Mouse (Mus musculus) embryonic facial prominence, embryonic 14.5 days (tissue): ENCODE measurements at regions not wholly inside any gene's neighbourhood (a gene's known extent, or its start where the extent isn't known, plus 50 kb on each side); places are given as distances from the start of the nearest gene placed in this dataset.
A peak's percentile ranks its signal among the peaks of the same experiment; 100 is the strongest.

ENCODE experiments used
- ATAC-seq: fragments of 200-750 bp; cut with Nextera tagmentation; 2 replicates; pipeline ENCODE4 v1.8.0; 2017; ENCODE audit warnings: low read depth, moderate number of reproducible peaks, moderate TSS enrichment
- DNase-seq: peaks from one replicate; pipeline ENCODE4 v3.0.0-alpha.2; 2015; ENCODE audit warnings: low spot score
- H3K27ac ChIP-seq: fragments of 300-500 bp; sonication (generic); replicated peaks from 2 replicates; pipeline ENCODE4 v1.5.1; 2014; ENCODE audit warnings: low read depth, mild to moderate bottlenecking, low read length, moderate library complexity
- H3K27me3 ChIP-seq: fragments of 300-500 bp; sonication (generic); replicated peaks from 2 replicates; pipeline ENCODE4 v1.6.1; 2014; ENCODE audit warnings: low read length; ENCODE audit not compliant: control insufficient read depth, insufficient read depth
- H3K36me3 ChIP-seq: fragments of 300-500 bp; sonication (generic); 2 replicates; pipeline ENCODE4 v1.6.1; 2014; ENCODE audit warnings: low read length, mixed read lengths; ENCODE audit not compliant: control insufficient read depth, insufficient read depth
- H3K4me1 ChIP-seq: fragments of 300-500 bp; sonication (generic); 2 replicates; pipeline ENCODE4 v1.6.1; 2014; ENCODE audit warnings: antibody characterized with exemption, low read length; ENCODE audit not compliant: control insufficient read depth, insufficient read depth
- H3K4me2 ChIP-seq: fragments of 300-500 bp; sonication (generic); 2 replicates; pipeline ENCODE4 v1.6.1; 2014; ENCODE audit warnings: low read depth, mild to moderate bottlenecking, low read length, moderate library complexity, mixed read lengths
- H3K4me3 ChIP-seq: fragments of 300-500 bp; sonication (generic); 2 replicates; pipeline ENCODE4 v1.5.1; 2014; ENCODE audit warnings: low read depth, mild to moderate bottlenecking, low read length
- H3K9ac ChIP-seq: fragments of 300-500 bp; sonication (generic); 2 replicates; pipeline ENCODE4 v1.6.1; 2014; ENCODE audit warnings: low read depth, mild to moderate bottlenecking, low read length, moderate library complexity, mixed read lengths
- H3K9me3 ChIP-seq: fragments of 300-500 bp; sonication (generic); 2 replicates; pipeline ENCODE4 v1.6.1; 2016; ENCODE audit warnings: low read length; ENCODE audit not compliant: control insufficient read depth
- WGBS: fragments of 180-500 bp; shearing (Covaris S2); extraction: QIAGEN DNeasy Blood & Tissue Kit; methylation state at CpG from one replicate; pipeline ENCODE4 v1.1.7; 2014; 5-methylcytosine and 5-hydroxymethylcytosine counted together

- Histone ChIP-seq H3K27me3 (no peaks in the 10 kb centered on the region), H3K9ac (no peak overlapping the region), H3K4me1 (no peaks in the 10 kb centered on the region), H3K27ac (no peak overlapping the region), H3K36me3 (no peaks in the 10 kb centered on the region), H3K4me3 (no peak overlapping the region), H3K9me3 (no peaks in the 10 kb centered on the region), H3K4me2 (no peak overlapping the region)
- no peak for DNase-seq
- 55% methylated on average over 2 of the region's 2 CpGs for WGBS
- ATAC-seq: no peak
Observed at GRCm38 (mm10) chr3:64898610-64899009, 54.0 kb upstream of the Vmn2r7 start.

DNA sequence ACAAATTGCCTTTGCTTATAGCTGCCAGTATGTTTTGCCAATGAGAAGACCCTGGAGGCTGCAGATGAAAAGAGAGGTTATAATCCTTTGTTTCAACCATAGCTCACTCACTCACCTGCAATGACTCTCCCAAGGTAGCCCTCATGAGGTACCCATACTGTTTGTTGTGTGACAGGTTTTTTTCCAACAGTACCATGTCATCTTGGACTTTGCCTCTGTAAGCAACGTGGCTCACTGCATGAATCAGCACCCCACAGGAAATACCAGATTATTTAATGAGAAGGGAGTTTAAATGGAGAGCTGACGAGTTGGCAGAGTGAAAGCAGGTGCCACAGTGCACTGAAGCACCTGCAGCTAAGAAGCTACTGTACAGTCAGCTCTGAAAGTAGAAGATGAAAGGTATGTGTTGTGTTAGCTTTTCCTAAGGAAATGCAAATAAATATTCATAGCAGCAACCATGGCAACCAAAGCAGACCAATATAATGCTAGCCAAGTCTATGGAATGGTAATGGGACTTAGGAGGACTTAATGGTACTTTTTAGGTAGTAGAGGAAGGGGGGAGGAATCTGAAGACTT lies 56.8 kb upstream of the Vmn2r7 start:
- no peaks in the 10 kb centered on the region for H3K9me3 ChIP-seq
- no peaks in the 10 kb centered on the region for H3K27me3 ChIP-seq
- 35% methylated on average over 2 of the region's 2 CpGs for WGBS
- no peak for DNase-seq
- H3K4me1 ChIP-seq: no peaks in the 10 kb centered on the region
- no peak overlapping the region for H3K27ac ChIP-seq
- H3K4me3 ChIP-seq: no peak overlapping the region
- ATAC-seq: no peak
- no peaks in the 10 kb centered on the region for H3K36me3 ChIP-seq
- H3K4me2 ChIP-seq: no peak overlapping the region
- H3K9ac ChIP-seq: no peak overlapping the region

GRCm38 (mm10) chr3:64949307-64949706 lies 104.7 kb upstream of the Vmn2r7 start:
- peak overlapping the region; percentile 45 for H3K4me2 ChIP-seq
- 0 out of 2 replicates have a peak overlapping the region, but pooled peaks have one; percentile 10 for H3K9ac ChIP-seq
- no peak overlapping the region for H3K27ac ChIP-seq
- H3K36me3 ChIP-seq: no peaks in the 10 kb centered on the region
- H3K4me1 ChIP-seq: no peaks in the 10 kb centered on the region
- DNase-seq: no peak
- 13% methylated on average over 16 of the region's 16 CpGs for WGBS
- peaks cover 9% of the 10 kb centered on the region for H3K27me3 ChIP-seq
- H3K4me3 ChIP-seq: peak overlapping the region; percentile 20
- no peaks in the 10 kb centered on the region for H3K9me3 ChIP-seq
- ATAC-seq: no peak

DNA sequence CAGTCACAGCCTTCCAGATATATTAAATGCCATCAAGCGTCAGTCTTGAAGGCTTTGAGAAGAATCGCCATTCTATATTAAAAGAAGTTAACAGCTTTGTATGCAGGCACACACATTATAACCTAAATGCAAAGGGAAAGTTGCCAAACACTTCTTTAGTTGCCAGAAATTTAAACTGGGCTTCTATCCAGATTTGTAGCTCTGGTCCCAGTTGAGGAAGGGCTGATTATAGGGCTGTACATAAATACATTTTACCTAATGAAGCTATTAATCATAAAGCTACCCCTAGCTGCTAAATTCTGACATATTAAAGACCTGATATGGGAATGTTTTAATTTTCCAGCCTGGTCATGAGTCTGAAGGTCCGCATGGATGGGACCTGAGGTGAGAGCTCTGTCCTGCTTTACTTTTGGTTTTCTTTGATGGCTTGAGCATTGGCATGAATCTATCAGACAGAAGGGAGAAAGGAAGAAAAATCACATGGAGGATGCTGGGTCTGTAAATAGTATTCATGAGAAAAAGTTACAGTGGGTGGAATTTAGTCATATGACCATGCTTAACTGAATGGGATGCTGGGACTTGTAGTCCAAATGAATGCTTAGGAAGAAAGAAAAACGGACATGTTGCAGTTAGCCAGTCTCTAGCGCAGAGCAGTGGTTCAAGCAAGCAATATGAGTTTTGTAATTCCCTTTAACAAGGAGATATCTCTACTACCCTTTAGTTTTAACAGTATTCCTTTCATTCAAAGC lies 120.3 kb upstream of the Vmn2r7 start:
- Histone ChIP-seq H3K9ac (no peak overlapping the region), H3K27me3 (no peaks in the 10 kb centered on the region), H3K27ac (no peak overlapping the region), H3K4me2 (peak overlapping the region; percentile 26; the same call in 1 of the 2 replicates), H3K36me3 (no peaks in the 10 kb centered on the region), H3K4me1 (no peaks in the 10 kb centered on the region), H3K9me3 (no peaks in the 10 kb centered on the region), H3K4me3 (no peak overlapping the region)
- peak; percentile 50 for DNase-seq
- 64% methylated on average over 5 of the region's 5 CpGs for WGBS
- ATAC-seq: 0 out of 2 replicates have a peak, but pooled peaks have one; percentile 47

GRCm38 (mm10) chr3:64965416-64965980 lies 120.9 kb upstream of the Vmn2r7 start:
- WGBS: 41% methylated on average over 6 of the region's 6 CpGs
- Histone ChIP-seq H3K9ac (no peak overlapping the region), H3K27me3 (no peaks in the 10 kb centered on the region), H3K9me3 (no peaks in the 10 kb centered on the region), H3K4me3 (no peak overlapping the region), H3K27ac (no peak overlapping the region), H3K4me1 (no peaks in the 10 kb centered on the region), H3K4me2 (peak overlapping the region; percentile 26; the same call in 1 of the 2 replicates), H3K36me3 (no peaks in the 10 kb centered on the region)
- DNase-seq (no peak), ATAC-seq (no peak; the same call in 1 of the 2 replicates)

- no peak overlapping the region for H3K9ac ChIP-seq
- H3K4me1 ChIP-seq: no peaks in the 10 kb centered on the region
- H3K27me3 ChIP-seq: no peaks in the 10 kb centered on the region
- no peak overlapping the region for H3K4me2 ChIP-seq
- no peaks in the 10 kb centered on the region for H3K9me3 ChIP-seq
- no peak overlapping the region for H3K27ac ChIP-seq
- no peak for ATAC-seq
- no peaks in the 10 kb centered on the region for H3K36me3 ChIP-seq
- no peak overlapping the region for H3K4me3 ChIP-seq
- WGBS: 69% methylated on average over 3 of the region's 3 CpGs
- no peak for DNase-seq
Observed at GRCm38 (mm10) chr3:64968275-64968674, 123.7 kb upstream of the Vmn2r7 start.

GRCm38 (mm10) chr3:64984369-64984768 lies 124.8 kb upstream of the Kcnab1 start:
- Histone ChIP-seq H3K9me3 (no peaks in the 10 kb centered on the region), H3K4me2 (no peak overlapping the region), H3K27me3 (no peaks in the 10 kb centered on the region), H3K27ac (no peak overlapping the region), H3K4me1 (no peaks in the 10 kb centered on the region), H3K9ac (no peak overlapping the region), H3K36me3 (no peaks in the 10 kb centered on the region), H3K4me3 (no peak overlapping the region)
- ATAC-seq (no peak), DNase-seq (no peak)
- 65% methylated on average over 2 of the region's 2 CpGs for WGBS

DNA sequence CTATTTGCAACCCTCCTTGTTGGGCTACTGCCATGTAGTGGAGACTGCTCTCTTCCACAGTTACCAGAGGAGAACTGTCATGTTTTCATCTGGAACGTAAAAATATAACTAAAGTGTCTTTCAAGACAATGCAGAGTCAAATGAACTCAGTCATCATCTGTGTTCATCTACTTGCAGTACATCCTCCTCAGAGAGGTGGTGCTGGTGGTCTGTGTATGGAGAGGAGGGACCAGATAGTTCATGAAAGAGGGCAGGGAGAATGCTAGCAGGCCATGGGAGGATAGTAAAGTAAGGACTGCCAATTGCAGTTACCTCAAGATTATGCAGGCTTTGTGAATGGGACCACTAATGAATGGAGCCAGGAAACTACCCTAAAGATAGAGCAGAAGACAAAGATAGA lies 121.5 kb upstream of the Kcnab1 start:
- no peaks in the 10 kb centered on the region for H3K36me3 ChIP-seq
- DNase-seq (no peak), ATAC-seq (no peak)
- WGBS: 74% methylated on average over 1 of the region's 1 CpGs
- no peaks in the 10 kb centered on the region for H3K27me3 ChIP-seq
- no peak overlapping the region for H3K27ac ChIP-seq
- H3K4me1 ChIP-seq: no peaks in the 10 kb centered on the region
- H3K4me3 ChIP-seq: no peak overlapping the region
- no peak overlapping the region for H3K4me2 ChIP-seq
- H3K9ac ChIP-seq: no peak overlapping the region
- H3K9me3 ChIP-seq: no peaks in the 10 kb centered on the region
